Comparison of ENCODE assay signal across 8 mouse cellular contexts in genomic region chr10:21993515-21994373, GRCm38 (mm10).
DNase-seq lines count a peak whose midpoint lies in the region; ATAC-seq and TF ChIP-seq lines count a peak whose summit lies in the region.

No protein-coding gene starts in this region.

- peak overlapping the region; percentile 99 for H3K27ac ChIP-seq in layer of hippocampus, adult 2 months
- H3K27ac ChIP-seq in bone marrow macrophage, adult 2 months (ENCODE audit: insufficient read depth, low read depth, low read length) = peak overlapping the region; percentile 71
- 0 out of 2 replicates have a peak overlapping the region, but pooled peaks have one; percentile 20 for H3K27ac ChIP-seq in forebrain, embryonic 13.5 days
- H3K27ac ChIP-seq in stomach, embryonic 14.5 days (ENCODE audit: low read length) = peak overlapping the region; percentile 86

- under 1% methylated on average over 59 of the region's 60 CpGs for WGBS in forebrain, embryonic 13.5 days
- WGBS in stomach, embryonic 14.5 days = under 1% methylated on average over 60 of the region's 60 CpGs

- peak; percentile 73 for ATAC-seq in forebrain, embryonic 13.5 days
- peak; percentile 13 for ATAC-seq in megakaryocyte, adult 5-6 weeks (ENCODE audit: poor library complexity, severe bottlenecking)
- ATAC-seq in stomach, embryonic 14.5 days (ENCODE audit: insufficient number of reproducible peaks, insufficient read depth, low FRiP score, low read depth) = peak; percentile 60

- peaks cover 19% of the 10 kb centered on the region for H3K27me3 ChIP-seq in forebrain, embryonic 13.5 days
- peaks cover 3% of the 10 kb centered on the region; the same call in 1 of the 2 replicates for H3K27me3 ChIP-seq in stomach, embryonic 14.5 days (ENCODE audit: control insufficient read depth, insufficient read depth, low read length)

- TF ChIP-seq POLR2A in bone marrow macrophage, adult 2 months (IDR thresholded peaks at IDR 0.05; ENCODE audit: borderline replicate concordance, low read depth, low read length) = no peak

- intact Hi-C loops in heart, postnatal 36 days (cut with DNase I) = loop anchor here (2.0 to 5.0 kb wide), 6 partner anchors 91 to 446 kb away; no protein-coding TSS in a partner anchor

- peak overlapping the region; percentile 94 for H3K4me2 ChIP-seq in forebrain, embryonic 13.5 days
- peak overlapping the region; percentile 85 for H3K4me2 ChIP-seq in stomach, embryonic 14.5 days (replicated peaks; ENCODE audit: low read depth, low read length)

- peak overlapping the region; percentile 72 for H3K9ac ChIP-seq in forebrain, embryonic 13.5 days
- H3K9ac ChIP-seq in stomach, embryonic 14.5 days (replicated peaks; ENCODE audit: low read depth, low read length) = peak overlapping the region; percentile 59

- H3K36me3 ChIP-seq in forebrain, embryonic 13.5 days (ENCODE audit: poor library complexity, severe bottlenecking) = peaks cover 14% of the 10 kb centered on the region; the same call in 1 of the 2 replicates
- peaks cover 4% of the 10 kb centered on the region; the same call in 1 of the 2 replicates for H3K36me3 ChIP-seq in stomach, embryonic 14.5 days (ENCODE audit: control insufficient read depth, insufficient read depth, low read length)

- peaks cover 4% of the 10 kb centered on the region; the same call in 1 of the 2 replicates for H3K4me1 ChIP-seq in bone marrow macrophage, adult 2 months (ENCODE audit: control insufficient read depth, insufficient read depth, low read length)
- H3K4me1 ChIP-seq in forebrain, embryonic 13.5 days = peaks cover 11% of the 10 kb centered on the region
- H3K4me1 ChIP-seq in stomach, embryonic 14.5 days (ENCODE audit: control insufficient read depth, insufficient read depth, low read length) = peaks cover 4% of the 10 kb centered on the region; the same call in 1 of the 2 replicates

- no peak for DNase-seq in layer of hippocampus, adult 2 months (ENCODE audit: low spot score in 2 of 2)
- DNase-seq in layer of hippocampus, adult 9-10 months (ENCODE audit: low spot score) = no peak
- peak; percentile 79 to 84 for DNase-seq in heart, postnatal 36 days
- DNase-seq in layer of hippocampus, postnatal 14 days (ENCODE audit: low spot score in 2 of 2) = peak; percentile 9 to 50

- TF ChIP-seq CTCF in layer of hippocampus, adult 2 months (conservative IDR thresholded peaks at IDR 0.05) = no peak
- no peak for TF ChIP-seq CTCF in bone marrow macrophage, adult 2 months (IDR thresholded peaks at IDR 0.05; ENCODE audit: low read depth, low read length)

- no peaks in the 10 kb centered on the region for H3K9me3 ChIP-seq in forebrain, embryonic 13.5 days (replicated peaks)
- H3K9me3 ChIP-seq in stomach, embryonic 14.5 days (ENCODE audit: control insufficient read depth, low read depth, low read length) = no peaks in the 10 kb centered on the region

- H3K4me3 ChIP-seq in layer of hippocampus, adult 2 months = peak overlapping the region; percentile 97
- peak overlapping the region; percentile 75 for H3K4me3 ChIP-seq in bone marrow macrophage, adult 2 months (ENCODE audit: insufficient read depth, low read length)
- H3K4me3 ChIP-seq in forebrain, embryonic 13.5 days = peak overlapping the region; percentile 63
- H3K4me3 ChIP-seq in stomach, embryonic 14.5 days (ENCODE audit: low read depth, low read length) = peak overlapping the region; percentile 66

Comparison
In these comparisons a context has a peak if more than half of its experiments do, and no peak if none do; other contexts are left out.
1. DNase-seq: peak in heart, postnatal 36 days (2 of 2) and layer of hippocampus, postnatal 14 days (2 of 2); none in layer of hippocampus, adult 2 months (0 of 2) and layer of hippocampus, adult 9-10 months (single experiment).
2. H3K27ac ChIP-seq: peak in every context shown above with its lines; median percentile 99 in layer of hippocampus, adult 2 months; 86 in stomach, embryonic 14.5 days; 71 in bone marrow macrophage, adult 2 months; 20 in forebrain, embryonic 13.5 days.
3. ATAC-seq: peak in every context shown above with its lines; median percentile 73 in forebrain, embryonic 13.5 days; 60 in stomach, embryonic 14.5 days; 13 in megakaryocyte, adult 5-6 weeks.
4. Peak in every context shown above with its lines, with median percentiles within 50 percentile points of each other: H3K4me3 ChIP-seq.